Mouse (Mus musculus) R1 (cell line): ENCODE measurements at regions not wholly inside any gene's neighbourhood (a gene's known extent, or its start where the extent isn't known, plus 50 kb on each side); places are given as distances from the start of the nearest gene placed in this dataset.
A peak's percentile ranks its signal among the peaks of the same experiment; 100 is the strongest.

Source experiments
- DNase-seq: peaks from one replicate; pipeline ENCODE4 v3.0.0-alpha.2; 2018; ENCODE audit warnings: low read depth, low spot score

DNA sequence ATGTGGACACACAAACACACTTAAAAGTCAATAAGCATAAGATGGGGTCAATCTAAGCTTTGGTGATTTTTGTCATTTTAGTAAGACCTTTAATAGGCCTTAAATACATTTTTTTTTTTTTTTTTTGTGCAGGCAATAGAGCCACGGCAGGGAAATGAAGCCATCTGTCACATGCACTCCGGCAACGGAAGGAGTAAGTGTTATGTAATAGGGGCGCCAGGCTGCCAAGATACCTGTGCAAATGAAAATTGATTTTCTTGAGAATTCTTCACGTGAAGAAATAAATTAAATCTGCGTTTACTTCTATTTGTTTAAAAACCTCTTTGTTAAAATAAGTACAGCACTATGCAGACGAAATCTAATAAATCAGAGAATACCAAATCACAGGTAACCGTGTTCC is 54.6 kb upstream of the Card11 start:
- DNase-seq = no peak

DNA sequence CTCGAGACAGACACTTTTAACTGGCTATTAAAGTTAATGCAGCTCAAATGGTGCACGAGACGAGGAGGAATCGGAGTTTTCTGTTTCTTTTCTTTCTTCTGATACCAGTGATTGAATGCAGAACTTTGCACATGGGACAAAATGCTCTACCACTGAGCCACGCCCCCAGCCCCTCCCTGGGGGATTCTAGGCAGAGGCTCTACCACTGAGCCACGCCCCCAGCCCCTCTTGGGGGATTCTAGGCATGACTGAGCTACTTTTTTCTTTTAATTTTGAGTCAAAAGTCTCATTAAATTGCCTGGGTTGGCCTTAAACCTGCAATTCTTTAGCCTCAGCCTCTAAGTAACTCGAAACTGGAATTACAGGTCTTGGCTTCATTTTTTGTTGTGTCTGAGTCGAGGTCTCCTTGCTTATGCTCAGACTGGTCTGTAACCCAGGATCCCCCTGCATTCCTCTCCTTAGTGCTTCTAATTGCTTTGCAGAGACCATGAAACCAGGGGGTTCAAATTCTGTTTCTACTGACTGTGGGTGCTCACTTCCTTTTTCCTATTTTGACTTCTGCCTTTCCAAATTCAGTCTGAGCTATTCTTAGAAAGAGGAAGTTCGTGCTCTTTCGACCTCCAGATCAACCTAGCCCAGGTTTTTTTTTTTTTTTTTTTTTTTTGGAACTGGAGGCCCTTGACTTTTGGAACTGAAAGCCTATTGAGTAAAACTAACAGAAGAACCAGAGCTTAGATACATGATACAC is 55.4 kb upstream of the Card11 start:
- DNase-seq = peak; percentile 22

DNA sequence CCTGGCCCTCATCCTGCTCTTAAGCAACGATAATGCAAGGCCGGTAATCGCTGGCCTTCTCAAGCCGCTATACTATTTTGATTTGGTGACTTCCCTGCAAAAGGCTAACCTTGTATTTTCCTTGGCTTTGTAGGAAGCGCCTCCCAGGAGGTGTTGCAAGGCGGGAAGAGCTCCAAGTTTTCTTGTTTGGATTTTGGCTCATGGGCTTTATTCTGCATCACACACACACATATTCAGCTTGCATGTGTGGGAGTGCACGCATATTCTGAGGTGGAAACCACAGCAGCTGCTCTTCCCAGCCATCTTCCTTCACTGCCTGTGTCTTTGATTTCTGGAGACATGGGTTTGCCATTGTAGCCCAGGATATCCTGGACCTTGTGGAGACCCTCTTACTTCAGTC is 57.8 kb upstream of the Card11 start:
- DNase-seq = no peak

DNA sequence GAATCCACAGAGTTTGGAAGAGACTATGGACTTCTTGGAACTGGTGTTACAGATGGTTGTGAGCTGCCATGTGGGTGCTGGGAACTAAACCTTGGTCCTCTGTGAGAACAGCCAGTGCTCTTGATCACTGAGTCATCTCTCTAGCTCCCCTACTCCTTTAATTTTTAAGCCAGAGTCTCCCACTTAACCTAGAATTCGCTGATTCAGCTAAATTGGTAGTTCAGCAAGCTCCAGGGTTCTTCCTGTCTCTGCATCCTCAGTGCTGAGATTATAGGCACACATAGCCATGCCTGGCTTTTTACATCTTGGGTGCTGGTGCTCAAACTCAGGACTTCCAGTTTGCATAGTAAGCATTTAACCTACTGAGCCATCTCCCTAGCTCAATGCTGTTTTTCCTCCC is 58.5 kb upstream of the Card11 start:
- no peak for DNase-seq

DNA sequence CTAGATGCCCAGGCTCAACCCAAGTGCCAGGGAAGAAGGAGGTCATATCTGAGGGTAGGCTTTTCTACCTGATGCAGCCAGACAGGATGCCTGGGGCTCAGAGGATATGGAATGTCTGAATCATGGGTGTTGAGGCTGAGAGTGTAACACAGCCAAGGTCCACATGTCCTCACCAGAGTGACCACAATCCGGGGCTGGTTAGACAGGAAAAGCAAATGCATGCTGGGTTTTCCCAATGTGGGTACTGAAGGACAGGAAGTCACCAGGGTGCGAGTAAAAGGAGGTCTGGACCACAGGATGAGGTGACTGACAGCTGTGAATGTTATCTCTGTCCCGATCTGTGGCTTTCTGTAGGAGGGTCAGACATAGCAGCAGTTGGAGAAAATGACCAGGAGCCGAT is 61.8 kb upstream of the Card11 start:
- DNase-seq = no peak

DNA sequence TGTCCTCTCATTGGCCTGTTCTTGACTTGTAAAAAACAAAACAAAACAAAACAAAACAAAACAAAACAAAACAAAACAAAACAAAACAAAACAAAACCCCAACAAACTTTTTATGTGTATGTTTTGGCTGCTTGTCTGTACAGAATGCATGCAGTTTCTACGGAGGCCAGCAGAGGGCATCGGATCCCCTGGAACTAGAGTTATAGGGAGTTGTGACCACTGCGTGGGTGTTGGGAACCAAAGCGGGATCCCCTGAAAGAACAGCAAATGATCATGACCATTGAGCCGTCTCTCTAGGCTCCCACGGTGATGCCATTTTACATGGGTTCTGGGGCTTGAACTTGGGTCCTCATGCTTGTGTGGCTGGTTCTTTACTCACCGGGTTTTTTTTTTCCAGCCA is 67.2 kb upstream of the Card11 start:
- peak; percentile 60 for DNase-seq

DNA sequence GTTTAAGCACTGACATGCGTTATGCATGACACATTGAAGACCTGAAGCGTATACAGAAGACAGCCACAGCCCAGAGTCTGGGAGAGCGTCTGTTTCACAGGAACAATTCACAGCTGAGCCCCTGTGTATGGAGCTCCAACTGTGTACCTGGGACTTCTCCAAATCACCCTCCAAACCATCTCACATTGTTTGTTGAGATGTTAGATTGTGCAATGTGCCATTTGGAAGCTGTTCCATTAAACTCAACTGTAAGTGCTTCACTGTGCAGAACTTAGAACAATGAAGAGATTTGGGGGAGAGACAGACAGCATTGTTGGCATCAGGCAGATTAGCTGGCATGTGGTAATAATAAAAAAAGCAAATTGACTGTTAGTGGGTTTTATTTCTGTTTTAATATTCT is 74.1 kb upstream of the Card11 start:
- no peak for DNase-seq

DNA sequence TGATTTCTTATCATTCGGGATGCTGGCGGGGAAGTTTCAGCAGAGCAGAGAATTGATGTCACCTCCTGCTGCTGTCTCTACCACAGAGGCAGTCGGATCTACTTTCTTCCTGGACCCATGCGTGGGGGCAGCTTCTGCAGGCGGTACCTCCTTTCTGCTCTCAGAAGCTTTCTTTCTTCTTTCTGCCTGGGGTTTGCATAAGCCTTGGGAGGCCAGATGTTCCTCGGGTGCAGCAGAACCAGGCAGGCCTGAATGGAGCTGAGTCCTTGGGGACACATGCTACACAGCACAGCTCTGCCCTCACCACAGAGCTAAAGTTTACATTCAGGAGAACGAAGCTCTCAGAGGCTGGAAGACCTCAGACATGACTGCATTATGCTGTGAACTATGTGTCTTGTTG is 75.8 kb upstream of the Card11 start:
- peak; percentile 11 for DNase-seq

DNA sequence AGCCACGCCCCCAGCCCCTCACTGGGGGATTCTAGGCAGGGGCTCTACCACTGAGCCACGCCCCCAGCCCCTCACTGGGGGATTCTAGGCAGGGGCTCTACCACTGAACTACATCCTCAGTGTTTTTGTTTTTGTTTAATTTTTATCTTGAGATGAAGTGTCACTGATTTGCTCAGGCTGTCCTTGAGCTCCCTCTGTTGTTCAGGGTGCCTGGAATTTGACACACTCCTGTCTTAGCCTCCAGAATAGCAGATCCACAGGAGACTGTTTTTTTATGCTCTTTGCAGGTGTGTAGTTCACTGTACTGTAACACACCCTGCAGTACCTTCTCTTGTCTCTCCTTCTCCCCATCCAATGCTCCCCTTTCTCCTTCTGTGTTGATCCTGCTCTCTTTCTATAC is 76.6 kb upstream of the Card11 start:
- DNase-seq = peak; percentile 27

DNA sequence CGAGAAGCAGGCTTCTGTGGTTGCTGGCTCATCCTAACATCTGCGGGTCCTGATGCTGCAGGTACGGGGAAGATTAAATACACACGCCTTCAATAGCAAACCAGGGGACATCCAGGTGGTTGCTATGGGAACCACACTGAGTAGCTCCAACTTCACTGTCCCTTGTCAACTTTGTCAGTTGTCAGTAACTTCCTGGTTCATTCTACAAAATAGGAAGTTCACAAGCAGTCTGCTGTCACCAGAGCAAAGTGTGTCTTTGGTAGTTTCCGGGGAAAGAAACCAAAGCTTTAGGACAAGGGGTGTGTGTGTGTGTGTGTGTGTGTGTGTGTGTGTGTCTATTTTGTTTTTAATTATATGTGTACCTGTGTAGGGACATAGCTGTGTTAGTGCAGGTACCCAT is 80.5 kb upstream of the Card11 start:
- no peak for DNase-seq

DNA sequence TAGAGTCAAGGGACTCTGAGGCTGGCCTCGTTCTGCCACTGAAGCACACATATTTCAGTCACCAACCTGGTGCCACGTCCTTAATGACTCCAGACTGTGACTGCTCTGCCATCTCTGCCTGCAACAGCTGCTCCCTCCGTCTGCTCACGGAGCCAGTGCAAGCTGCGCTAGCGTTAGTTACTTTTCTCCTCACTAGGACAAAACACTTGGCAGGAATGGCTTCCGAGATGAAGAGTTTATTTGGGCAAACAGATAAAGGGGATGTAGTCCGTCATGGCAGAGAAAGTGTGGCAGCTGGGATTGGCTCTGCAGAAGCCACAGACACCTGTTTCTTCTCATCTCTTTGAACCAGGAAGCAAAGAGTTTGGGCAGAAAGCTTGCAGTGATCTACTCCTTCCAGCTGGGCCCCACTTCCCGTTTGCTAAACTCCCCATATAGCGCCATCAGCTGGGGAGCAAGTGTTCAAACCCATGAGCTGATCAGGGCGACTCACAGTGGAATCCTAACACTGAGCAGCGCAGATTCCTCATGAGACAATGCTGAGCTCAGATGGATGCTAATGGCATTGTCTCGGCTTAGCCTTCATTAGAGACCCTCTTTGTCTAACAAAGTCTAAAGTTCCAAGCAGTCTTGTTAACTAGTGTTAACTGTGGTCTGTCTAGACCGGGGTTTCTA is 83.8 kb upstream of the Card11 start:
- DNase-seq = peak; percentile 74

DNA sequence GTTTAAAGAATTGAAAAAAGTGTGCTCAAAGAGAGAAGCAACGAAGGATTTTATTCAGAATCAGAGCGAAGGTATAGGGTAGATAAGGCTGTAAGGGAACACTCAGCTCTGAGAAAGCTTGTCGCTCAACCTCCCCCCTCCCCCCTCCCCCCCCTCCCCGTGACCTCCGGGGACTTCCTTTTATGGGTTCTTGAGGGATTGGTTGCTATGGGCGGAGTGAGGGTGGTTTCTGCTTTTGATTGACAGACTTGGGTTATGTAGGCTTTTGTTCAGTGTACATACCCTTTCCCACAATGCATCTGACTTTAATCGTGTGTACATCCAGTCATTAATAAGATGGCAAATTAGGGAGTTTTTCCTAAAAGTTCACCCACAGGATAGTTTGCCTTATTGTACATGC is 84.4 kb upstream of the Card11 start:
- peak; percentile 86 for DNase-seq

DNA sequence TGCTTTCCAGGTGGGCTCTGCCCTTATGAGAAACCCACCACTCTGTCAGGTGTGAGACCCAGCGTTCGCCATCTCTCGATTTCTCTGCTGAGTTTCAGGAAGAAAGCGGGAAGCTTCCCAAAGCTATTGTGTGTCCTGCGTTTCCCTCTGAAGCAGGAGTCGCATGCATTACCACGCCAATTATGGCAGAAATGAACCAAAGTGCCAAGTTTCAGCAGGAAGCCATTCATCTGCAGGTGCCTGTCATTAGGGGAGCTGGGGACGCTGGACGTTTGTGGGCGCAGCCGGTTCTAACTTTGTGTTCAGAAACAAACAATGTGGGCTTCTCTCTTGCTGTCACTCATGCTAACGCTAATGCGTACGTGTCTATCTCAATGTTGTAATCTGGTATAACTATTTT is 91.3 kb upstream of the Card11 start:
- DNase-seq = no peak

DNA sequence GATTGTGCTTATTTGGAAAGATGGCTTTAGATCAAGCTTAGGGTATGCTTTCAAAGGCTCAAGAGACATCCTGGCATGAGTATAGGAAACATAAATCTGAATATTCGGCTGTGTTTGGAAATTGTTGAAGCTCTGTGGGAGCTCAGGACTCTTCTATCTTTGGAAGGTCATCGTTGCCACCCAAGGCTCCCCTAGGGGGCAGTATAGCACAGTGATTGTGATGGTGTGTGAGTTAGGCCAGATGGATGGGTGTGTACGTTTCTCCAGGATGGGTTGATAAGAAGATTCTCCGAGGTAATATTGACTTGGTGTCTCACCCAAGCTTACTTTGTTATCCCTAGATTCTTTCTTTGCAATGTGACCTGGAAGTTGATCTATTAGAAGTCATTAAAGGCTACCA is 93.3 kb upstream of the Card11 start:
- peak; percentile 55 for DNase-seq

DNA sequence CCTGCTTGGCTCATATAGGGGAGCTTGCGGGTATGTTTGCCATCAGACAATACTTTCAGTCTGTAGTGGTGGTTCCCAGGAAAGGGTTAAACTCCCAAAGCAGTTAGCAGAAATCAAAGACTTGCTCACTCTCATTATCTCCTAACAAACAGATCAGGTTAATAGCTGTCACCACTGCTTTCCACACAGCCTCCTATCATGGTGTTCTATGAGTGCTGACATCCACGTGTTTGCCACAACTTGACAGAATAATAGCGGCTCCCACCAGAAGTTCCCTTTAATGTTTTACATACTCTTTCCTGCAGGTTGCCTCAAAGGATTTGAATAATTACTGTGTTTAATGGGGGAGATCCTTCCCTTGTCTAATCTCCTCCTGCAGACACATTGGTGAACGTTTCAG is 97.5 kb upstream of the Card11 start:
- no peak for DNase-seq

DNA sequence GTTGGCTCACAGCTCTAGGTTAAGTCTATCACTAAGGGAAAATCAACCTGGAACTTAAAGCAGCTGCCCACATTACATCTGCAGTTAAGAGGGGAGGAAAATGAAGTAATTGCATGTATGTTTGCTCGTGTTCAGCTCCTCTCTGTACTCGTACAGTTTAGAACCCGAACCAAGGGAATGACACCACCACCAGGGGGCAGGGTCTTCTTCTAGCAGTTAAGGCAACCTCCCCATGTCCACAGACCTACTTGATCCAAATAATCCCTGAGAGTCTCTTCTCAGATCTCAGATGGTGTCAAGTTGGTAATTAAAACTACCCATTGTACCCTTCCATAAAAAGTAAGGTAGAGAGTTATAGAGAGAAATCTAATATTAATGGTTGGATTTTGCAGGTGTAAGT is 111.3 kb upstream of the Card11 start:
- peak; percentile 40 for DNase-seq

DNA sequence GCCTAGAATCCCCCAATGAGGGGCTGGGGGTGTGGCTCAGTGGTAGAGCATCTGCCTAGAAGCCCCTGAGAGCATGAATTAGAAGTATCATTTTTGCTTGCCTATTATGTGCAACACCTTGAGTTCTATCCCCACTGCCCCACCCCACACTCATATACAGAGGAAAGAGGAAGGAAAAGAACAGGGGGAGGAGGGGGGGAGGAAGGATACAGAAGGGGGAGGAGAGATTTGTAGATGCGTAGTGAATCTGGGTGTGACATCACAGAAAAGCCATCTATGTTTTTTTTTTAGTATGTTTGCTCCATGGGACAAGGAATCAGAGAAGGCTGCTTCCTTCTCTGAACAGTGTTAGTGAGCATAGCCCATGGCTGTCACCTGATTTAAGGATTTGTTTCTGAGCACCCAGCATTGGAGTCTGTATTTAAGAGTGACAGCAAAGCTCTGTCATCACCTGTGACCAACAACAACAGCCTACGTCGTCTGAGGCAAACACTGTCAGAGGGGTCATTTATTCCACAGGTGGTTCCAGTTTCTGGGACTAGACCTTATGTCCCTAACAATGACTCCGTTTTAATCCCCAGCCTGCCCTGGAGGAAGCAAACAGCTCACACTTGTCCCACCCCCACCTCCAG is 115.0 kb upstream of the Card11 start:
- no peak for DNase-seq

DNA sequence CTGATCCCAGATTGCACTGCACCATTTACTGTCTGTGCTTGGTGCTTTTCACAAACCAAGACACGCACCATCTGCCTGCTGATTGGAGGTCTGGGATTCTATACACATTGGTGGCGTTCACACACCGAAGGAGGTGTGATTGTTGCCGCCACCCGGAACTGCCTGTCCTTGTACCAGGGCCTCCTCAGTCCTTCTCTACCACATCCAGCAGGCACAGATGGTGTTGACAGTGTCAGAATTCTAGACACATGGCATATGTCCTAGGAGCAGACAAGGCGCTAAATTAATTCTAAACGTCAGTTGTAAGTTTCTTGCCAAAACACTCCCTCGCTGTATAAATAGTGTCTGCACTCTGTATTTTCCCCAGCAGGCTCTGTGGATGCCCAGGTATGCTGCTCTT is 115.6 kb upstream of the Card11 start:
- DNase-seq = no peak

DNA sequence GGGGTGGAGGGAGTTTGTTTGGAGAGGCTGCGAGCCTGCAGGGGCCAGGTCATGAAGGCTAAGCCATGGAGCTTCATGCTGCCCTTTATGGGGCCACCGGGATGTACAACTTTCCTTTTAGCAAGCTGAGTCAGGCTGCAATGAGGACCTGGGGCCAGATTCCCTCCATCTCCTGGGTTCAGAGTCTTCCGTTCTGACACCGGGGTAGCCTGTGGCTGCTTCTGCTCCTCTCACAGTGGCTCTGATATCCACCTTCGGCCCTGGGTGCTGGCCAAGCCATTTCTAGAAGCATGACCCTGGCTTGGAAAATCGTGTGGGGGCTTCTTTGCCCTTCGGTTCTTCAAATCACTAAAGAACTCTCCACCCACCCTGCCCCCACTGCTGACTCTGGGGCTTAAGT is 115.4 kb upstream of the Sdk1 start:
- no peak for DNase-seq

DNA sequence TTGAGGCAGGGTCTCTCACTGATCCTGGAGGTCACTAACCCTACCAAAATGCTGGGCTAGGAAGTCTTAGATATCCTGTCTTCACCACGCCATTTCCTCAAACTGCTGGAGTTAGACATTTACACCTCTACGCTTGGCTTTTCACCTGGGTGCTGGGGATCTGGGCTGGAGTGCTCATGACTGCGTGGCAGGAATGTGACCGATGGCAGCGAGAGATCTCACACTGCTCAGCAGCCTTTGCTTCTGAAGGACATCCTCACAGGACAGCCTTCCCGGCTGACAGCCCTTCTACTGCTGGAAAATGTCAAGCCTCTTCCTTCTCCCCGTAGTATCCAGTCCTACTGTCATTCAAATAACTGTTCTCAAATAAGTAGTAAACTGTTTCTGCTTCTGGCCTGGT is 114.8 kb upstream of the Sdk1 start:
- DNase-seq = no peak

DNA sequence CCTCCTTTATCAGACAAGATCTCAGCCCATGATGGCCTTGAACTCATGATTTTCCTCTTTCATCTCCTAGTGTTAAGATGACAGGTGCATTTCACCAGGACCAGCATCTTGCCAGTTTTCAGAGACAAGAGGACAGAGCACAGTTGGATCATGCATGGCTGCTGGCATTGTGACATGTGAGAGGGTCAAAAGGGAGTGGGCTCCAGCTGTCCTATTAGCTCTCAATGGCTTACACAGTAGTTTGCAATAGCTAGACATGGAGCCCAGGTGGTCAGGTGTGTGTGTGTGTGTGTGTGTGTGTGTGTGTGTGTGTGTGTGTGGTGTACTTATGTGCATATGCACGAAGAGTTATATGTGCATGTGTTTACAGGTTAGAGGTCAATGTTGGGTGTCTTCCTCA is 110.3 kb upstream of the Sdk1 start:
- DNase-seq = no peak

DNA sequence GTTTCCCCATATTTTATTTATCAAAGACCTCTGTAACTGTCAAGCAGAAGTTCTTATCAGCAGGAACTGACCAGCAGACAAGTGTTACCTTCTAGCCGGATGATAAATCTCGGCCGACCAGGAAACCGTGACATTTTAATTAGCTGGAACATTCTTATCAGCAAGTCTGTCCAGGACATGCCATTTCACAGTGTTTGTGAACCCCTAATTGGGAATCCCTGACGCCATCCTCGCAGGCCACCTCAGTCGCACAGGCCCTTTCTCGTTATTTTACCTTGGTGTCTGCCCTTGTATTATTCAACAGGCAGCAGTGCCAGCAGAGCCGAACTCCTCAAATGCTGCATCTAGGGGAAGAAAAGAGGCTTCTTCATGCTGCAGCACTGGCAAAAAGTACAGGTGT is 109.4 kb upstream of the Sdk1 start:
- DNase-seq = no peak

DNA sequence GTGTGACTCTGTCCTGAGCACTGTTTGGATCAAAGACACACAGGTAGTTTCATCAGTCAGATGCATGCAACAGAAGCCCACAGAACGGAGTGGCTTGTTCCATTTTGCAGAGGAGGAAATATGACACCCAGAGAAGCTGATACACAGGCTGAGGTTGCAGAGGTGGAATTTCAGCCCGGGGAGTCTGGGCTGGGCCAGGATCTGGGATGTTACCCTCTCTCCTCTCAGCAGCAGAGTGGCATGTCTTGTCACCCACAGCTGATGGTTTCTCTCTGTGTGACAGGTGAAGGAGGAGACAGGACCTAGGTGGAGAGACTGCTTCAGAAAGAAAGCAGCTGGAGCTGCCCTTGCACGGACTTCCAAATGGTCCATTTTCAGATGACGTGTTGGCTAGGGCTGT is 105.1 kb upstream of the Sdk1 start:
- DNase-seq = no peak
